Mouse (Mus musculus) heart, adult 2 months (tissue): ENCODE results near the gene Borcs7.

Source experiments
- CTCF ChIP-seq: fragments of 200-600 bp; IDR thresholded peaks from 2 replicates; pipeline ENCODE4 v1.8.1; 2022; ENCODE audit warnings: antibody characterized with exemption, mild to moderate bottlenecking, moderate library complexity
- EP300 ChIP-seq: fragments of 200-500 bp; IDR thresholded peaks from 2 replicates; pipeline ENCODE4 v1.6.1; 2011; ENCODE audit warnings: low read depth, low read length, control low read depth; ENCODE audit not compliant: insufficient read depth
- POLR2A ChIP-seq: fragments of 200-500 bp; IDR thresholded peaks from 2 replicates; pipeline ENCODE4 v1.6.1; 2011; ENCODE audit warnings: mild to moderate bottlenecking, low read depth, low read length, control low read depth; ENCODE audit not compliant: insufficient read depth

GRCm38 (mm10) chr19:46661511-46661910 is 28.2 kb upstream of the Borcs7 start:
- TF ChIP-seq CTCF (no peak), POLR2A (no peak), EP300 (no peak)
